Mouse (Mus musculus) cerebellum, adult 2 months (tissue): Measurements from ENCODE around the gene Pard3b.

ENCODE experiments used
- CTCF ChIP-seq: fragments of 200-500 bp; IDR thresholded peaks from 2 replicates; pipeline ENCODE4 v1.5.1; 2011; ENCODE audit warnings: low read depth, mild to moderate bottlenecking, control low read depth, low read length, moderate library complexity, borderline replicate concordance; ENCODE audit not compliant: insufficient read depth
- POLR2A ChIP-seq: fragments of 200-500 bp; IDR thresholded peaks from 2 replicates; pipeline ENCODE4 v1.6.1; 2011; ENCODE audit warnings: low read length, control low read depth, borderline replicate concordance; ENCODE audit not compliant: insufficient read depth

GRCm38 (mm10) chr1:62053167-62053638 is 414.6 kb downstream of the Pard3b start:
- TF ChIP-seq POLR2A (no peak), CTCF (no peak)
